Mouse (Mus musculus): ENCODE data around the gene Adrb1. TPM values are rescaled to one million over a fixed set of nuclear protein-coding genes. Genes with fewer than 3 reads are reported as not detected.
"Not testable (repeated sequence)": the region's sequence is repeated elsewhere in the genome, so short reads cannot be mapped to it uniquely, and the experiment has no call there.

Gene Adrb1
- polyA plus RNA-seq, 1 experiment from 2014 or later, result 0.75 TPM

- WGBS, result 65% methylated on average over 7 of the region's 7 CpGs
- no peaks in the 10 kb centered on the region for H3K27me3 ChIP-seq (replicated peaks)
Observed at GRCm38 (mm10) chr19:56734033-56734572, 12.1 kb downstream of the Adrb1 start.

GRCm38 (mm10) chr19:56735747-56736146 lies 13.7 kb downstream of the Adrb1 start:
- H3K9me3 ChIP-seq, result no peaks in the 10 kb centered on the region
- no peaks in the 10 kb centered on the region for H3K4me1 ChIP-seq (replicated peaks)
- H3K4me2 ChIP-seq (replicated peaks), result no peak overlapping the region
- no peak overlapping the region for H3K27ac ChIP-seq
- H3K36me3 ChIP-seq, result no peaks in the 10 kb centered on the region
- H3K27me3 ChIP-seq (replicated peaks), result no peaks in the 10 kb centered on the region
- 46% methylated on average over 4 of the region's 4 CpGs for WGBS
- H3K4me3 ChIP-seq (replicated peaks), result no peak overlapping the region
- no peak for ATAC-seq
- H3K9ac ChIP-seq, result no peak overlapping the region

More at GRCm38 (mm10) chr19:56734033-56734572, 12.1 kb downstream of the Adrb1 start:
- no peaks in the 10 kb centered on the region for H3K36me3 ChIP-seq
- no peak overlapping the region for H3K4me3 ChIP-seq (replicated peaks)
- no peaks in the 10 kb centered on the region for H3K9me3 ChIP-seq
- ATAC-seq, result no peak
- H3K27ac ChIP-seq, result no peak overlapping the region
- H3K9ac ChIP-seq, result no peak overlapping the region
- no peaks in the 10 kb centered on the region for H3K4me1 ChIP-seq (replicated peaks)
- no peak overlapping the region for H3K4me2 ChIP-seq (replicated peaks)

- WGBS, result 60% methylated on average over 5 of the region's 5 CpGs
- Histone ChIP-seq H3K4me2 (replicated peaks) (no peak overlapping the region), H3K36me3 (no peaks in the 10 kb centered on the region), H3K9me3 (no peaks in the 10 kb centered on the region), H3K4me3 (replicated peaks) (no peak overlapping the region), H3K4me1 (replicated peaks) (no peaks in the 10 kb centered on the region), H3K27me3 (replicated peaks) (no peaks in the 10 kb centered on the region), H3K27ac (no peak overlapping the region), H3K9ac (no peak overlapping the region)
- ATAC-seq, result no peak
Observed at GRCm38 (mm10) chr19:56736287-56736686, 14.3 kb downstream of the Adrb1 start.

- Histone ChIP-seq H3K4me2 (replicated peaks) (no peak overlapping the region), H3K9me3 (no peaks in the 10 kb centered on the region), H3K36me3 (no peaks in the 10 kb centered on the region), H3K27ac (no peak overlapping the region), H3K4me1 (replicated peaks) (no peaks in the 10 kb centered on the region), H3K27me3 (replicated peaks) (no peaks in the 10 kb centered on the region), H3K4me3 (replicated peaks) (no peak overlapping the region), H3K9ac (no peak overlapping the region)
- WGBS, result 77% methylated on average over 7 of the region's 7 CpGs
- no peak for ATAC-seq
Observed at GRCm38 (mm10) chr19:56745061-56745460, 23.1 kb downstream of the Adrb1 start.

- Histone ChIP-seq H3K9me3 (no peaks in the 10 kb centered on the region), H3K27me3 (replicated peaks) (no peaks in the 10 kb centered on the region), H3K9ac (no peak overlapping the region), H3K27ac (no peak overlapping the region), H3K4me3 (replicated peaks) (no peak overlapping the region), H3K4me1 (replicated peaks) (no peaks in the 10 kb centered on the region), H3K36me3 (no peaks in the 10 kb centered on the region), H3K4me2 (replicated peaks) (no peak overlapping the region)
- ATAC-seq, result no peak
- WGBS, result 82% methylated on average over 6 of the region's 6 CpGs
Observed at GRCm38 (mm10) chr19:56745528-56745927, 23.5 kb downstream of the Adrb1 start.

GRCm38 (mm10) chr19:56746618-56747017 lies 24.6 kb downstream of the Adrb1 start:
- no peak overlapping the region for H3K27ac ChIP-seq
- WGBS, result 80% methylated on average over 9 of the region's 9 CpGs
- no peaks in the 10 kb centered on the region for H3K4me1 ChIP-seq (replicated peaks)
- H3K36me3 ChIP-seq, result no peaks in the 10 kb centered on the region
- no peak overlapping the region for H3K4me3 ChIP-seq (replicated peaks)
- H3K27me3 ChIP-seq (replicated peaks), result no peaks in the 10 kb centered on the region
- H3K9ac ChIP-seq, result no peak overlapping the region
- ATAC-seq, result no peak
- H3K9me3 ChIP-seq, result no peaks in the 10 kb centered on the region
- no peak overlapping the region for H3K4me2 ChIP-seq (replicated peaks)

GRCm38 (mm10) chr19:56747878-56748277 lies 25.9 kb downstream of the Adrb1 start:
- no peak overlapping the region for H3K27ac ChIP-seq
- H3K9ac ChIP-seq, result no peak overlapping the region
- no peaks in the 10 kb centered on the region for H3K9me3 ChIP-seq
- 79% methylated on average over 10 of the region's 10 CpGs for WGBS
- H3K4me2 ChIP-seq (replicated peaks), result no peak overlapping the region
- H3K27me3 ChIP-seq (replicated peaks), result no peaks in the 10 kb centered on the region
- H3K36me3 ChIP-seq, result no peaks in the 10 kb centered on the region
- no peak overlapping the region for H3K4me3 ChIP-seq (replicated peaks)
- H3K4me1 ChIP-seq (replicated peaks), result no peaks in the 10 kb centered on the region
- ATAC-seq, result no peak

GRCm38 (mm10) chr19:56749343-56749742 lies 27.3 kb downstream of the Adrb1 start:
- Histone ChIP-seq H3K9ac (no peak overlapping the region), H3K9me3 (no peaks in the 10 kb centered on the region), H3K4me1 (replicated peaks) (no peaks in the 10 kb centered on the region), H3K4me3 (replicated peaks) (no peak overlapping the region), H3K27me3 (replicated peaks) (no peaks in the 10 kb centered on the region), H3K27ac (no peak overlapping the region), H3K36me3 (no peaks in the 10 kb centered on the region), H3K4me2 (replicated peaks) (no peak overlapping the region)
- WGBS, result 62% methylated on average over 3 of the region's 3 CpGs
- no peak for ATAC-seq

- no peaks in the 10 kb centered on the region for H3K9me3 ChIP-seq
- no peak overlapping the region for H3K4me2 ChIP-seq (replicated peaks)
- no peaks in the 10 kb centered on the region for H3K27me3 ChIP-seq (replicated peaks)
- 56% methylated on average over 4 of the region's 4 CpGs for WGBS
- ATAC-seq, result no peak
- H3K9ac ChIP-seq, result no peak overlapping the region
- H3K36me3 ChIP-seq, result no peaks in the 10 kb centered on the region
- no peak overlapping the region for H3K27ac ChIP-seq
- H3K4me3 ChIP-seq (replicated peaks), result no peak overlapping the region
- H3K4me1 ChIP-seq (replicated peaks), result no peaks in the 10 kb centered on the region
Observed at GRCm38 (mm10) chr19:56750709-56751108, 28.7 kb downstream of the Adrb1 start.

- H3K27ac ChIP-seq; H3K9ac ChIP-seq; H3K4me1 ChIP-seq (replicated peaks); H3K4me3 ChIP-seq (replicated peaks); ATAC-seq; H3K9me3 ChIP-seq; H3K4me2 ChIP-seq (replicated peaks); H3K36me3 ChIP-seq; H3K27me3 ChIP-seq (replicated peaks): not testable (repeated sequence)
- WGBS, result 90% methylated on average over 2 of the region's 2 CpGs
Observed at GRCm38 (mm10) chr19:56754456-56754855, 32.5 kb downstream of the Adrb1 start.

GRCm38 (mm10) chr19:56756412-56756811 lies 34.4 kb downstream of the Adrb1 start:
- ATAC-seq, result no peak
- H3K4me2 ChIP-seq (replicated peaks), result no peak overlapping the region
- no peak overlapping the region for H3K27ac ChIP-seq
- H3K36me3 ChIP-seq, result no peaks in the 10 kb centered on the region
- no peaks in the 10 kb centered on the region for H3K4me1 ChIP-seq (replicated peaks)
- H3K9ac ChIP-seq, result no peak overlapping the region
- H3K4me3 ChIP-seq (replicated peaks), result no peak overlapping the region
- H3K27me3 ChIP-seq (replicated peaks), result no peaks in the 10 kb centered on the region
- WGBS, result 82% methylated on average over 10 of the region's 10 CpGs
- H3K9me3 ChIP-seq, result no peaks in the 10 kb centered on the region

- Histone ChIP-seq H3K4me3 (replicated peaks) (no peak overlapping the region), H3K27ac (no peak overlapping the region), H3K9ac (no peak overlapping the region), H3K9me3 (no peaks in the 10 kb centered on the region), H3K4me1 (replicated peaks) (no peaks in the 10 kb centered on the region), H3K27me3 (replicated peaks) (no peaks in the 10 kb centered on the region), H3K36me3 (no peaks in the 10 kb centered on the region), H3K4me2 (replicated peaks) (no peak overlapping the region)
- WGBS, result 93% methylated on average over 2 of the region's 2 CpGs
- ATAC-seq, result no peak
Observed at GRCm38 (mm10) chr19:56758311-56758710, 36.3 kb downstream of the Adrb1 start.

GRCm38 (mm10) chr19:56759740-56760139 lies 37.7 kb downstream of the Adrb1 start:
- WGBS, result 75% methylated on average over 4 of the region's 4 CpGs
- H3K4me1 ChIP-seq (replicated peaks), result no peaks in the 10 kb centered on the region
- ATAC-seq, result no peak

More at GRCm38 (mm10) chr19:56759740-56760139, 37.7 kb downstream of the Adrb1 start:
- H3K27me3 ChIP-seq (replicated peaks), result no peaks in the 10 kb centered on the region
- H3K9ac ChIP-seq, result no peak overlapping the region
- no peak overlapping the region for H3K4me2 ChIP-seq (replicated peaks)
- H3K27ac ChIP-seq, result no peak overlapping the region
- H3K36me3 ChIP-seq, result no peaks in the 10 kb centered on the region
- H3K9me3 ChIP-seq, result no peaks in the 10 kb centered on the region
- no peak overlapping the region for H3K4me3 ChIP-seq (replicated peaks)

Measured in intestine, embryonic 15.5 days (tissue).